Mouse (Mus musculus) CH12.LX (cell line): ENCODE measurements around the gene Pspn. TPM values are rescaled to one million over a fixed set of nuclear protein-coding genes. Genes with fewer than 3 reads are reported as not detected.
A peak's percentile ranks its signal among the peaks of the same experiment; 100 is the strongest.

Experiments
- DNase-seq: peaks from one replicate; pipeline ENCODE4 v3.0.0-alpha.2; 2013; ENCODE audit errors: extremely low read depth
- H3K27ac ChIP-seq: 2 replicates; pipeline ENCODE4 v1.5.1; 2012; ENCODE audit warnings: low read depth, mild to moderate bottlenecking, control low read depth, moderate library complexity; ENCODE audit not compliant: insufficient read depth
- H3K27me3 ChIP-seq: replicated peaks from 2 replicates; pipeline ENCODE3; 2012; ENCODE audit warnings: inconsistent platforms
- H3K36me3 ChIP-seq, 2 experiments: replicated peaks in 1 of 2; 2 replicates each; pipeline versions ENCODE3 to v1.6.1; 2012; ENCODE audit warnings: inconsistent platforms in 1 of 2, low read length in 1 of 2, mild to moderate bottlenecking in 1 of 2, mixed read lengths in 1 of 2, moderate library complexity in 1 of 2; ENCODE audit not compliant: control insufficient read depth in 1 of 2, insufficient read depth in 1 of 2
- H3K4me1 ChIP-seq, 2 experiments: 2 replicates each; pipeline ENCODE4 v1.6.1; 2012; ENCODE audit warnings: inconsistent platforms in 1 of 2, moderate library complexity in 1 of 2; ENCODE audit not compliant: insufficient read depth in 2 of 2, control insufficient read depth in 1 of 2
- H3K4me2 ChIP-seq: 2 replicates; pipeline ENCODE4 v1.6.1; 2012; ENCODE audit warnings: low read depth, mild to moderate bottlenecking, control low read depth; ENCODE audit not compliant: poor library complexity, insufficient read depth, severe bottlenecking
- H3K4me3 ChIP-seq, 3 experiments: fragments of 150-350 bp in 1 of 3; sonication (generic) in 1 of 3; replicated peaks in 1 of 3; 2 replicates each; pipeline versions ENCODE3 to v1.5.1; 2011 to 2012; ENCODE audit warnings: low read depth in 2 of 3, low read length in 2 of 3, mild to moderate bottlenecking in 2 of 3, moderate library complexity in 2 of 3, control low read depth in 1 of 3, improper control_type of control experiment in 1 of 3, inconsistent platforms in 1 of 3, mixed read lengths in 1 of 3; ENCODE audit not compliant: poor library complexity in 1 of 3
- H3K79me2 ChIP-seq: replicated peaks from 2 replicates; pipeline ENCODE4 v1.6.1; 2012; ENCODE audit warnings: mild to moderate bottlenecking, moderate library complexity; ENCODE audit not compliant: control insufficient read depth, poor library complexity, insufficient read depth, severe bottlenecking; ENCODE audit errors: extremely low read depth
- H3K9ac ChIP-seq: 2 replicates; pipeline ENCODE4 v1.6.1; 2012; ENCODE audit warnings: low read depth, mild to moderate bottlenecking, control low read depth, moderate library complexity; ENCODE audit not compliant: insufficient read depth
- H3K9me3 ChIP-seq: replicated peaks from 2 replicates; pipeline ENCODE3; 2012; ENCODE audit warnings: low read length, inconsistent platforms, mixed read lengths
- BHLHE40 ChIP-seq: IDR thresholded peaks from 2 replicates; pipeline ENCODE4 v1.6.1; 2011; ENCODE audit warnings: mild to moderate bottlenecking, low read depth, low read length, improper control_type of control experiment
- CHD1 ChIP-seq: IDR thresholded peaks from 2 replicates; pipeline ENCODE4 v1.6.1; 2012; ENCODE audit warnings: low read depth, low read length, improper control_type of control experiment, inconsistent platforms
- CHD2 ChIP-seq: IDR thresholded peaks from 2 replicates; pipeline ENCODE4 v1.6.1; 2011; ENCODE audit warnings: low read length, improper control_type of control experiment
- CTCF ChIP-seq, 2 experiments: IDR thresholded peaks in 1 of 2; conservative IDR thresholded peaks in 1 of 2; 2 replicates each; pipeline ENCODE4 v1.5.1; 2011 to 2012; ENCODE audit warnings: low read depth in 2 of 2, low read length in 2 of 2, improper control_type of control experiment in 1 of 2, inconsistent platforms in 1 of 2, mild to moderate bottlenecking in 1 of 2, moderate library complexity in 1 of 2
- E2F4 ChIP-seq: IDR thresholded peaks from 2 replicates; pipeline ENCODE4 v1.6.1; 2011; ENCODE audit warnings: low read depth, low read length, improper control_type of control experiment; ENCODE audit not compliant: insufficient replicate concordance
- ELF1 ChIP-seq: IDR thresholded peaks from 2 replicates; pipeline ENCODE4 v1.6.1; 2014; ENCODE audit warnings: low read depth, mild to moderate bottlenecking, inconsistent platforms, low read length, improper control_type of control experiment
- ETS1 ChIP-seq: conservative IDR thresholded peaks from 2 replicates; pipeline ENCODE4 v1.6.1; 2012; ENCODE audit warnings: low read depth, mild to moderate bottlenecking, inconsistent platforms, low read length, improper control_type of control experiment, moderate library complexity
- IRF4 ChIP-seq: IDR thresholded peaks from 2 replicates; pipeline ENCODE4 v1.6.1; 2014; ENCODE audit warnings: low read depth, mild to moderate bottlenecking, inconsistent platforms, low read length, improper control_type of control experiment
- JUN ChIP-seq: IDR thresholded peaks from 2 replicates; pipeline ENCODE4 v1.6.1; 2011; ENCODE audit warnings: low read depth, mild to moderate bottlenecking, low read length, improper control_type of control experiment, moderate library complexity; ENCODE audit not compliant: insufficient read depth
- JUND ChIP-seq: conservative IDR thresholded peaks from 2 replicates; pipeline ENCODE4 v1.6.1; 2011; ENCODE audit warnings: low read depth, low read length, improper control_type of control experiment
- KAT2A ChIP-seq: IDR thresholded peaks from 2 replicates; pipeline ENCODE4 v1.6.1; 2012; ENCODE audit warnings: low read length, improper control_type of control experiment, inconsistent platforms; ENCODE audit not compliant: insufficient replicate concordance
- MAFK ChIP-seq: IDR thresholded peaks from 2 replicates; pipeline ENCODE4 v1.6.1; 2011; ENCODE audit warnings: low read length, improper control_type of control experiment; ENCODE audit not compliant: insufficient replicate concordance
- MAZ ChIP-seq: IDR thresholded peaks from 2 replicates; pipeline ENCODE4 v1.6.1; 2012; ENCODE audit warnings: low read depth, mild to moderate bottlenecking, inconsistent platforms, low read length, improper control_type of control experiment, moderate library complexity
- MEF2A ChIP-seq: IDR thresholded peaks from 2 replicates; pipeline ENCODE4 v1.6.1; 2014; ENCODE audit warnings: low read depth, mild to moderate bottlenecking, inconsistent platforms, low read length, improper control_type of control experiment, borderline replicate concordance
- MXI1 ChIP-seq: IDR thresholded peaks from 2 replicates; pipeline ENCODE4 v1.6.1; 2011; ENCODE audit warnings: mild to moderate bottlenecking, low read depth, low read length, improper control_type of control experiment
- MYC ChIP-seq: IDR thresholded peaks from 2 replicates; pipeline ENCODE4 v1.6.1; 2011; ENCODE audit warnings: low read depth, mild to moderate bottlenecking, improper control_type of control experiment, low read length
- NELFE ChIP-seq: IDR thresholded peaks from 2 replicates; pipeline ENCODE4 v1.6.1; 2011; ENCODE audit warnings: low read depth, low read length, improper control_type of control experiment
- NRF1 ChIP-seq: IDR thresholded peaks from 2 replicates; pipeline ENCODE4 v1.6.1; 2014; ENCODE audit warnings: low read depth, mild to moderate bottlenecking, inconsistent platforms, low read length, improper control_type of control experiment, moderate library complexity
- PAX5 ChIP-seq: IDR thresholded peaks from 2 replicates; pipeline ENCODE4 v1.6.1; 2012; ENCODE audit warnings: low read length, inconsistent platforms, mixed read lengths
- POLR2A ChIP-seq: IDR thresholded peaks from 2 replicates; pipeline ENCODE4 v1.6.1; 2011; ENCODE audit warnings: low read depth, mild to moderate bottlenecking, improper control_type of control experiment, low read length
- POLR2AphosphoS2 ChIP-seq: IDR thresholded peaks from 2 replicates; pipeline ENCODE4 v1.6.1; 2011; ENCODE audit warnings: low read depth, low read length, improper control_type of control experiment
- RAD21 ChIP-seq: IDR thresholded peaks from 2 replicates; pipeline ENCODE4 v1.6.1; 2011; ENCODE audit warnings: low read depth, mild to moderate bottlenecking, low read length, improper control_type of control experiment, moderate library complexity
- RCOR1 ChIP-seq: conservative IDR thresholded peaks from 2 replicates; pipeline ENCODE4 v1.6.1; 2012; ENCODE audit warnings: low read depth, mild to moderate bottlenecking, inconsistent platforms, low read length, improper control_type of control experiment
- SIN3A ChIP-seq: IDR thresholded peaks from 2 replicates; pipeline ENCODE4 v1.6.1; 2012; ENCODE audit warnings: low read length, improper control_type of control experiment, inconsistent platforms
- SMC3 ChIP-seq: IDR thresholded peaks from 2 replicates; pipeline ENCODE4 v1.6.1; 2011; ENCODE audit warnings: low read depth, low read length, improper control_type of control experiment
- TBP ChIP-seq: conservative IDR thresholded peaks from 2 replicates; pipeline ENCODE4 v1.6.1; 2011; ENCODE audit warnings: low read depth, low read length, improper control_type of control experiment
- TCF12 ChIP-seq: IDR thresholded peaks from 2 replicates; pipeline ENCODE4 v1.6.1; 2014; ENCODE audit warnings: low read depth, mild to moderate bottlenecking, inconsistent platforms, low read length, improper control_type of control experiment
- UBTF ChIP-seq: IDR thresholded peaks from 2 replicates; pipeline ENCODE4 v1.6.1; 2012; ENCODE audit warnings: low read depth, mild to moderate bottlenecking, inconsistent platforms, low read length, improper control_type of control experiment, moderate library complexity
- USF1 ChIP-seq: IDR thresholded peaks from 2 replicates; pipeline ENCODE4 v1.6.1; 2014; ENCODE audit warnings: low read depth, mild to moderate bottlenecking, inconsistent platforms, low read length, improper control_type of control experiment
- ZC3H11A ChIP-seq: IDR thresholded peaks from 2 replicates; pipeline ENCODE4 v1.6.1; 2012; ENCODE audit warnings: low read depth, mild to moderate bottlenecking, inconsistent platforms, low read length, improper control_type of control experiment
- ZKSCAN1 ChIP-seq: IDR thresholded peaks from 2 replicates; pipeline ENCODE4 v1.6.1; 2012; ENCODE audit warnings: low read depth, inconsistent platforms, low read length, improper control_type of control experiment, borderline replicate concordance
- ZMIZ1 ChIP-seq: IDR thresholded peaks from 2 replicates; pipeline ENCODE4 v1.6.1; 2012; ENCODE audit warnings: low read depth, mild to moderate bottlenecking, inconsistent platforms, low read length, improper control_type of control experiment
- ZNF384 ChIP-seq: IDR thresholded peaks from 2 replicates; pipeline ENCODE4 v1.6.1; 2012; ENCODE audit warnings: low read depth, low read length, improper control_type of control experiment, inconsistent platforms
- dilution Hi-C: fragments of 300-500 bp; cut with MboI; formaldehyde crosslinking; loops from 2 replicates; pipeline ENCODE4 v1.14.3; 2020; ENCODE audit warnings: low sequenced_read_pairs; ENCODE audit not compliant: extremely low pct_unique_long_range_greater_than_20kb, extremely low pct_ligation_motif_present
- in situ Hi-C: fragments of 300-500 bp; cut with MboI; formaldehyde crosslinking; loops from 3 replicates; pipeline ENCODE4 v1.14.3; 2019; ENCODE audit warnings: low sequenced_read_pairs, low pct_ligation_motif_present, low pct_unique_long_range_greater_than_20kb, mixed read lengths
- polyA plus RNA-seq: library from polyadenylated mRNA; unstranded; fragments of >175 nt; gene quantifications from 2 replicates; pipeline ENCODE4 v1.2.1, GENCODE M21; 2012; ENCODE audit warnings: low read depth; ENCODE audit not compliant: insufficient read length
- total RNA-seq, 2 experiments: library from RNA; depleted of rRNA; stranded (reverse); fragments of 300-350 nt in 1 of 2; fragments of >200 nt in 1 of 2; gene quantifications; 2 replicates each; pipeline ENCODE4 v1.2.3; 2012 to 2014

Gene Pspn
- total and polyA plus RNA-seq, 3 experiments: 0.34 to 0.69 TPM; not detected in 1

DNA sequence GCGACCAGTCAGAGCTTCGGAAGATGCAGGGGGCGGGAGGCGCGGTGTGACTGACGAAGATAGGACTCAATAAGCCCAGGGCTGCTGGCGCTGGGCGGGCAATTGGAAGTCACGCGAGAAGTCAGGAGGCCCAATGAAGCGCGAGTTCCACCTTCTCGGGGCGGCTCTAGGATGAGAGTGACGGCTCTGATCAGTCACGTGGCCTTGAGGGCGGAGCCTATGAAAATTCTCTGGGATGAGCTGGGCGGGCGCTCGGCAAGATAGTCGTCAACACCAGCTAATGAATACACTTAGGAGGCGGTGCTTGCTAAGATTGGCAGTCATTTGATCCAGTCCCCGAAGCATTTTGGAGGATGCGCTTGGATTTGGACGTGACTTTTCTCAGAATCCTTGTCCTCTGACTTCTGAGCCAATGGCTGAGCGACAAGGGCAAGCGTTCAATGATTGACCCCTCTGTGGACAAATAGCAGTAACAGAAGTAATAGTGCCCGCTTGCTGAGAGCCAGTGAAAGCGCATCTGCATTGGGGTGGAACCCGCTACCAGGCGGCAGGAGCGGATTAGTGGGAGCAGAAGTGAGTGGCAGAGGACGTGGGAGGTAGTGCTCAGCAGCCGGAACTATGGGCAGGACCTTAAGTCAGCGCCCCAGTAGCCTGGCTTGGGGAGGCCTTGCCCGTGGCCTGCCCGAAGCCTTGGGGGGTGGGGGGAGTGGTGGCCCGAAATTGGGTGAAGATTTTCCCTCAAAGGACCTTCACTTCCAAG lies 32.0 kb upstream of the Pspn start (continued):
- TF ChIP-seq JUN: no peak
- TF ChIP-seq MAZ: 0 out of 2 replicates have a peak, but pooled peaks have one; percentile 47
- no peak for TF ChIP-seq E2F4
- no peak for TF ChIP-seq MAFK
- peak; percentile 80 for TF ChIP-seq KAT2A
- 0 out of 2 replicates have a peak, but pooled peaks have one; percentile 15 for TF ChIP-seq MYC
- 0 out of 2 replicates have a peak, but pooled peaks have one; percentile 25 for TF ChIP-seq JUND

DNA sequence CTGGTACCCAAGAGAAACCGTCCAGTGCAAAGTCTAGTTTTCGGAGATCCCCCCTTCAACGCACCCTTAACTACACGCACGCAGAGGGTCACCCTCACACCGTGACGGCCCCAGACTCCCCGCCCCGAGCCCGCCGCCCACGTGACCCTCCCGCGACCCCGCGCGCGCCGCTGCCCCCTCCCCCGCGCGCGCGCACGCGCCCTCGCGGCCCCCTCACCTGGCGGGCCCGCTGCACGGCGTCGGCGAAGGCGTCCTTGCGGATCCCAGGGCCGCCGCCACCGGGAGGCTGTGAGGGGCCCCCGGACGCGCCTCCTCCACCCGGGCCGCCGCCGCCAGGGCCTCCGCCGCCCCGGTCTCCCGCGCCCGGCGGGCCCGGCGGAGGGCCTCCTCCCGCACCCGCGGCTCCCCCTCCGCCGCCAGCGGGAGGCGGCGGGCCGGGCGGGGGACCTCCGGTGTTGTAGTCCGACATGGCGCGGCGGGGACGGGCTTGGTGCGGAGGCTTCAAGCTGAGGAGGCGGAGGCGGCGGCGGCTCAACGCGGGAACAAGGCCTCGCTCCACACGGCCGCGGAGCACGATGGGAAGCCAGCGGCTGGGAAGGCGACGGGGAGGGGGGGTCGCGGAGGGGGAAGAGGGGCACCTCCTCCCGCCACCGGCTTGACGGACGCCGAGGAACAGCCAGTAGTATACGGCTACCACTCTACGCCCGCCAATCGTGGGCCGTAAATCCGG lies 31.3 kb upstream of the Pspn start, which contains the start of gene Khsrp:
TSS of gene Khsrp (minus strand) at position 592 of the 730 bp plus-strand sequence.
- Histone ChIP-seq H3K36me3 (peaks cover 26 to 32% of the 10 kb centered on the region in 2 experiments), H3K4me3 (peak within 1 kb of the TSS; percentile 82 to 95 (median 83)), H3K9ac (peak within 1 kb of the TSS; percentile 100), H3K9me3 (no peaks in the 10 kb centered on the region), H3K4me2 (peak within 1 kb of the TSS; percentile 99), H3K79me2 (peaks cover 47% of the 10 kb centered on the region), H3K27ac (peak within 1 kb of the TSS; percentile 31), H3K27me3 (no peaks in the 10 kb centered on the region), H3K4me1 (peaks cover 7 to 34% of the 10 kb centered on the region in 2 experiments; a peak in 3 of 4 replicates)
- no peak for DNase-seq
- in situ Hi-C loops: no loop called here
- dilution Hi-C loops: no loop called here
- TF ChIP-seq SIN3A (no peak), NRF1 (peak; percentile 76), CHD2 (no peak), TBP (no peak), ZC3H11A (no peak), ZKSCAN1 (no peak), BHLHE40 (0 out of 2 replicates have a peak, but pooled peaks have one; percentile 22), USF1 (peak; percentile 81), MAZ (peak; percentile 82), POLR2AphosphoS2 (no peak), SMC3 (no peak), MEF2A (no peak), IRF4 (peak; percentile 23; the same call in 1 of the 2 replicates), NELFE (peak; percentile 60; the same call in 1 of the 2 replicates), MAFK (no peak), CTCF (conservative IDR thresholded peaks at IDR 0.05 in 1 of 2, IDR thresholded peaks at IDR 0.05 in 1 of 2; ENCODE audit: low read depth in 2 of 2, low read length in 2 of 2) (no peak), ZNF384 (no peak), RAD21 (no peak), MYC (no peak), PAX5 (no peak), MXI1 (peak; percentile 26), UBTF (0 out of 2 replicates have a peak, but pooled peaks have one; percentile 43), RCOR1 (no peak), POLR2A (peak; percentile 73), ETS1 (no peak), ZMIZ1 (peak; percentile 51; the same call in 1 of the 2 replicates), ELF1 (peak; percentile 31; the same call in 1 of the 2 replicates), E2F4 (no peak), TCF12 (peak; percentile 52; the same call in 1 of the 2 replicates), CHD1 (no peak)
